Mouse (Mus musculus) myocyte (in vitro differentiated cells): ENCODE results near the gene Zfp26. TPM values are rescaled to one million over a fixed set of nuclear protein-coding genes. Genes with fewer than 3 reads are reported as not detected.

Experiments used
- H3K27me3 ChIP-seq: one replicate; pipeline ENCODE4 v1.6.1; 2011; ENCODE audit not compliant: control insufficient read depth, insufficient read depth, insufficient read length
- H3K36me3 ChIP-seq: one replicate; pipeline ENCODE4 v1.6.1; 2011; ENCODE audit not compliant: control insufficient read depth, insufficient read depth
- H3K4me2 ChIP-seq: one replicate; pipeline ENCODE4 v1.6.1; 2011; ENCODE audit warnings: low read depth, control low read depth
- H3K4me3 ChIP-seq: one replicate; pipeline ENCODE4 v1.5.1; 2011; ENCODE audit warnings: mild to moderate bottlenecking, control low read depth, moderate library complexity
- H3K79me2 ChIP-seq: one replicate; pipeline ENCODE4 v1.6.1; 2011; ENCODE audit not compliant: control insufficient read depth, insufficient read depth
- H3ac ChIP-seq: one replicate; pipeline ENCODE4 v1.6.1; 2011; ENCODE audit not compliant: control insufficient read depth, insufficient read length
- CEBPB ChIP-seq: IDR thresholded peaks from 2 replicates; pipeline ENCODE4 v1.6.1; 2011; ENCODE audit warnings: mild to moderate bottlenecking, moderate library complexity; ENCODE audit not compliant: poor library complexity, insufficient read depth, severe bottlenecking
- E2F4 ChIP-seq: IDR thresholded peaks from one replicate; pipeline ENCODE4 v1.6.1; 2011; ENCODE audit warnings: mild to moderate bottlenecking, control low read depth, moderate library complexity; ENCODE audit not compliant: insufficient read depth
- MYOD1 ChIP-seq, 3 experiments: IDR thresholded peaks; one replicate each; pipeline ENCODE4 v1.6.1; 2011; ENCODE audit warnings: control low read depth in 2 of 3, low read depth in 2 of 3, mild to moderate bottlenecking in 2 of 3, moderate library complexity in 1 of 3; ENCODE audit not compliant: insufficient read length in 2 of 3, control insufficient read depth in 1 of 3
- MYOG ChIP-seq, 3 experiments: IDR thresholded peaks; one replicate each; pipeline ENCODE4 v1.6.1; 2011; ENCODE audit warnings: control low read depth in 2 of 3, low read depth in 2 of 3, mild to moderate bottlenecking in 2 of 3; ENCODE audit not compliant: insufficient read length in 2 of 3, control insufficient read depth in 1 of 3, insufficient read depth in 1 of 3
- POLR2A ChIP-seq: IDR thresholded peaks from one replicate; pipeline ENCODE4 v1.6.1; 2011; ENCODE audit warnings: low read depth, mild to moderate bottlenecking, control low read depth, moderate library complexity; ENCODE audit not compliant: insufficient read length
- SRF ChIP-seq: IDR thresholded peaks from one replicate; pipeline ENCODE4 v1.6.1; 2011; ENCODE audit warnings: low read depth; ENCODE audit not compliant: control insufficient read depth, insufficient read length
- TCF12 ChIP-seq: IDR thresholded peaks from one replicate; pipeline ENCODE4 v1.6.1; 2011; ENCODE audit warnings: mild to moderate bottlenecking, control low read depth; ENCODE audit not compliant: poor library complexity, insufficient read depth, severe bottlenecking
- polyA plus RNA-seq: library from polyadenylated mRNA; unstranded; fragments of >200 nt; fragmentation: generic; extraction: Trizol; gene quantifications from one replicate; pipeline ENCODE4 v1.2.1, GENCODE M21; 2012; ENCODE audit warnings: missing spikeins

The Zfp26 gene
- polyA plus RNA-seq, 1 experiment, result 2.0 TPM

DNA sequence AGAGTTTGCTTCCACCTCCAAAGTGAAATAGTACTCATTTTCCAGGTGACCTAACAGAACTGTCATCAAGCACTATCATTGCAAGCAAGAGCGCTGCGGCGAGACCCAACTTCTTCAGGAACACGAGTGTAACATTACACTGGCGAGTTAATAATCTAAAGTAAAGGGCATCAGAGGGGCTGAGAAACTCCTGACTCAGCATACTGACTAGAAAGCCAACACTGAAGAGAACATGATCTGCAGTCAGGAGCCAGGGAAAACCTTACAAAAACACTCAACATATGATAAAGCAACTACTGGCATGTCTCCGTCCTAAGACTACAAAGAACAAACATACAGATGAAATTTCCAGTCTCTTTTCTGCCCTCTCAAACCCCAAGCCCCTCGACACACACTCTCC is 76.3 kb downstream of the Zfp26 start:
- H3K4me2 ChIP-seq, result peak overlapping the region; percentile 72
- H3ac ChIP-seq, result no peak overlapping the region
- H3K4me3 ChIP-seq, result peak overlapping the region; percentile 60
- TF ChIP-seq MYOD1 (IDR thresholded peaks at IDR 0.05; ENCODE audit: control insufficient read depth in 1 of 3, insufficient read length in 2 of 3, low read depth in 2 of 3), result no peak
- no peak for TF ChIP-seq SRF
- TF ChIP-seq TCF12, result no peak
- no peak for TF ChIP-seq MYOG (IDR thresholded peaks at IDR 0.05; ENCODE audit: control insufficient read depth in 1 of 3, insufficient read depth in 1 of 3, insufficient read length in 2 of 3, low read depth in 2 of 3)
- no peak for TF ChIP-seq POLR2A
- no peak for TF ChIP-seq E2F4
- no peak for TF ChIP-seq CEBPB
- peaks cover 30% of the 10 kb centered on the region for H3K79me2 ChIP-seq
- no peaks in the 10 kb centered on the region for H3K36me3 ChIP-seq
- H3K27me3 ChIP-seq, result no peaks in the 10 kb centered on the region

Other genes with a start within 250 kb of the Zfp26 start
- not detected for gene Olfr871, start 248.0 kb downstream of the Zfp26 start, polyA plus RNA-seq
- gene Olfr872, start 223.0 kb downstream of the Zfp26 start, polyA plus RNA-seq, result not detected
- gene Olfr39, start 177.8 kb downstream of the Zfp26 start, polyA plus RNA-seq, result not detected
- not detected for gene Olfr873, start 161.6 kb downstream of the Zfp26 start, polyA plus RNA-seq
- gene Olfr18, start 124.1 kb downstream of the Zfp26 start, polyA plus RNA-seq, result not detected
- 18.4 TPM for gene Zfp560, start 75.0 kb downstream of the Zfp26 start, polyA plus RNA-seq
- gene Zfp426, start 32.6 kb upstream of the Zfp26 start, polyA plus RNA-seq, result 5.5 TPM
- 5.8 TPM for gene Zfp266, start 61.3 kb upstream of the Zfp26 start, polyA plus RNA-seq
- gene Zfp846, start 121.1 kb upstream of the Zfp26 start, polyA plus RNA-seq, result 1.7 TPM
- 762 TPM for gene Ubl5, start 182.7 kb upstream of the Zfp26 start, polyA plus RNA-seq
- 10.6 TPM for gene Fbxl12, start 184.6 kb upstream of the Zfp26 start, polyA plus RNA-seq
- 36.8 TPM for gene Pin1, start 191.9 kb upstream of the Zfp26 start, polyA plus RNA-seq